Mouse (Mus musculus): ENCODE measurements at regions not wholly inside any gene's neighbourhood (a gene's known extent, or its start where the extent isn't known, plus 50 kb on each side); places are given as distances from the start of the nearest gene placed in this dataset.

- TF ChIP-seq CTCF (IDR thresholded peaks at IDR 0.05; ENCODE audit: borderline replicate concordance, insufficient read depth, low read length): no peak
- TF ChIP-seq POLR2A (IDR thresholded peaks at IDR 0.05; ENCODE audit: low read depth, low read length): no peak
Measured at GRCm38 (mm10) chr13:32449710-32450417, 111.3 kb upstream of the Gmds start.
